Mouse (Mus musculus) fat pad, adult 2 months (tissue): ENCODE data around the gene Tmem150c.

Source experiments
- DNase-seq: peaks from one replicate; pipeline ENCODE4 v3.0.0-alpha.2; 2011; ENCODE audit warnings: low read depth, low spot score; ENCODE audit errors: extremely low read depth

Gene Tmem150c

GRCm38 (mm10) chr5:100159638-100159973 is at the start of gene Tmem150c:
TSS of gene Tmem150c (minus strand) at chr5:100159808.
- no peak for DNase-seq

GRCm38 (mm10) chr5:100209093-100209492 is 49.5 kb upstream of the Tmem150c start:
- DNase-seq: no peak

GRCm38 (mm10) chr5:100206675-100207074 is 47.1 kb upstream of the Tmem150c start:
- DNase-seq: no peak

- DNase-seq: no peak
Measured at GRCm38 (mm10) chr5:100205519-100206189, 46.0 kb upstream of the Tmem150c start.

GRCm38 (mm10) chr5:100200805-100201204 is 41.2 kb upstream of the Tmem150c start:
- no peak for DNase-seq

GRCm38 (mm10) chr5:100200296-100200695 is 40.7 kb upstream of the Tmem150c start:
- DNase-seq: no peak

- no peak for DNase-seq
Measured at GRCm38 (mm10) chr5:100199092-100199853, 39.7 kb upstream of the Tmem150c start.

- no peak for DNase-seq
Measured at GRCm38 (mm10) chr5:100197476-100197875, 37.9 kb upstream of the Tmem150c start.

- DNase-seq: no peak
Measured at GRCm38 (mm10) chr5:100196854-100197431, 37.3 kb upstream of the Tmem150c start.

GRCm38 (mm10) chr5:100196397-100196796 is 36.8 kb upstream of the Tmem150c start:
- DNase-seq: no peak

GRCm38 (mm10) chr5:100191438-100192190 is 32.0 kb upstream of the Tmem150c start:
- DNase-seq: no peak

GRCm38 (mm10) chr5:100187035-100187901 is 27.7 kb upstream of the Tmem150c start:
- DNase-seq: no peak

GRCm38 (mm10) chr5:100186618-100187017 is 27.0 kb upstream of the Tmem150c start:
- no peak for DNase-seq

- DNase-seq: no peak
Measured at GRCm38 (mm10) chr5:100185895-100186294, 26.3 kb upstream of the Tmem150c start.

GRCm38 (mm10) chr5:100181011-100181410 is 21.4 kb upstream of the Tmem150c start:
- no peak for DNase-seq

GRCm38 (mm10) chr5:100178781-100179165 is 19.2 kb upstream of the Tmem150c start:
- no peak for DNase-seq

- DNase-seq: no peak
Measured at GRCm38 (mm10) chr5:100178122-100178780, 18.6 kb upstream of the Tmem150c start.

GRCm38 (mm10) chr5:100177547-100177946 is 17.9 kb upstream of the Tmem150c start:
- no peak for DNase-seq

- no peak for DNase-seq
Measured at GRCm38 (mm10) chr5:100176096-100176495, 16.5 kb upstream of the Tmem150c start.

GRCm38 (mm10) chr5:100175582-100175981 is 16.0 kb upstream of the Tmem150c start:
- no peak for DNase-seq
